Comparison of ENCODE assay signal across 8 mouse cellular contexts in genomic region chr11:115612059-115612409, GRCm38 (mm10). TPM values are rescaled to one million over a fixed set of nuclear protein-coding genes. Genes with fewer than 3 reads are reported as not detected.
A peak's percentile ranks its signal among the peaks of the same experiment; 100 is the strongest.
DNase-seq lines count a peak whose midpoint lies in the region; ATAC-seq and TF ChIP-seq lines count a peak whose summit lies in the region.

No protein-coding gene starts in this region.

- H3K36me3 ChIP-seq in limb, embryonic 14.5 days (ENCODE audit: control insufficient read depth, insufficient read depth, low read length) = peaks cover 47% of the 10 kb centered on the region
- H3K36me3 ChIP-seq in midbrain, embryonic 15.5 days (replicated peaks) = peaks cover 22% of the 10 kb centered on the region; the same call in 1 of the 2 replicates
- peaks cover 10% of the 10 kb centered on the region; the same call in 1 of the 2 replicates for H3K36me3 ChIP-seq in stomach, postnatal 0 days (ENCODE audit: control insufficient read depth, insufficient read depth, low read length)

- ATAC-seq in limb, embryonic 14.5 days (ENCODE audit: low FRiP score, low read depth) = peak; percentile 21
- no peak; the same call in 1 of the 2 replicates for ATAC-seq in midbrain, embryonic 15.5 days (replicated peaks)
- ATAC-seq in stomach, postnatal 0 days (ENCODE audit: low FRiP score, low TSS enrichment) = peak; percentile 36

- H3K4me1 ChIP-seq in limb, embryonic 14.5 days (ENCODE audit: control insufficient read depth, insufficient read depth, low read length) = peaks cover 8% of the 10 kb centered on the region; the same call in 1 of the 2 replicates
- H3K4me1 ChIP-seq in midbrain, embryonic 15.5 days = peaks cover 17% of the 10 kb centered on the region
- peaks cover 5% of the 10 kb centered on the region; the same call in 1 of the 2 replicates for H3K4me1 ChIP-seq in stomach, postnatal 0 days (replicated peaks; ENCODE audit: control insufficient read depth, insufficient read depth)

- H3K27ac ChIP-seq in limb, embryonic 14.5 days (replicated peaks; ENCODE audit: low read depth, low read length) = peak overlapping the region; percentile 80; the same call in 1 of the 2 replicates
- H3K27ac ChIP-seq in midbrain, embryonic 15.5 days = peak overlapping the region; percentile 76
- H3K27ac ChIP-seq in stomach, postnatal 0 days (replicated peaks) = peak overlapping the region; percentile 97

- TF ChIP-seq EP300 in stomach, postnatal 0 days (optimal IDR thresholded peaks at IDR 0.05) = no peak

- no peaks in the 10 kb centered on the region for H3K9me3 ChIP-seq in limb, embryonic 14.5 days (ENCODE audit: control insufficient read depth, low read length)
- no peaks in the 10 kb centered on the region for H3K9me3 ChIP-seq in midbrain, embryonic 15.5 days
- H3K9me3 ChIP-seq in stomach, postnatal 0 days (ENCODE audit: control insufficient read depth, low read length) = no peaks in the 10 kb centered on the region

- H3K27me3 ChIP-seq in limb, embryonic 14.5 days (ENCODE audit: control insufficient read depth, insufficient read depth, low read length) = no peaks in the 10 kb centered on the region
- H3K27me3 ChIP-seq in midbrain, embryonic 15.5 days (replicated peaks) = peaks cover 20% of the 10 kb centered on the region; the same call in 1 of the 2 replicates
- H3K27me3 ChIP-seq in stomach, postnatal 0 days (ENCODE audit: control insufficient read depth, insufficient read depth, low read length) = no peaks in the 10 kb centered on the region

- peak overlapping the region; percentile 59 for H3K9ac ChIP-seq in limb, embryonic 14.5 days (ENCODE audit: low read depth, low read length, severe bottlenecking)
- peak overlapping the region; percentile 59 for H3K9ac ChIP-seq in midbrain, embryonic 15.5 days
- H3K9ac ChIP-seq in stomach, postnatal 0 days (ENCODE audit: low read length) = peak overlapping the region; percentile 86

- TF ChIP-seq POLR2A in limb, embryonic 14.5 days (IDR thresholded peaks at IDR 0.05; ENCODE audit: borderline replicate concordance, extremely low read depth, insufficient read depth, insufficient read length) = no peak

- H3K4me2 ChIP-seq in limb, embryonic 14.5 days (replicated peaks; ENCODE audit: low read depth, low read length, severe bottlenecking) = peak overlapping the region; percentile 65
- peak overlapping the region; percentile 97 for H3K4me2 ChIP-seq in midbrain, embryonic 15.5 days
- peak overlapping the region; percentile 85 for H3K4me2 ChIP-seq in stomach, postnatal 0 days (replicated peaks; ENCODE audit: low read depth)

- peak; percentile 42 for DNase-seq in embryo, embryonic 10 days (ENCODE audit: low spot score)
- DNase-seq in embryo, embryonic 9.5 days (ENCODE audit: extremely low spot score) = no peak
- DNase-seq in cerebellum, postnatal 4 days (ENCODE audit: low spot score in 2 of 2) = peak; percentile 53 to 68
- DNase-seq in heart, adult 11 months = peak; percentile 98
- DNase-seq in kidney, adult 18-20 months = peak; percentile 89
- DNase-seq in limb, embryonic 14.5 days (ENCODE audit: low spot score) = peak; percentile 66
- DNase-seq in stomach, postnatal 0 days (ENCODE audit: low spot score) = peak; percentile 86

- 2% methylated on average over 13 of the region's 13 CpGs for WGBS in limb, embryonic 14.5 days
- under 1% methylated on average over 13 of the region's 13 CpGs for WGBS in midbrain, embryonic 15.5 days
- WGBS in stomach, postnatal 0 days = under 1% methylated on average over 13 of the region's 13 CpGs

- peak overlapping the region; percentile 55 for H3K4me3 ChIP-seq in limb, embryonic 14.5 days (replicated peaks; ENCODE audit: low read length)
- peak overlapping the region; percentile 76 for H3K4me3 ChIP-seq in midbrain, embryonic 15.5 days
- peak overlapping the region; percentile 63 for H3K4me3 ChIP-seq in stomach, postnatal 0 days (ENCODE audit: low read depth, low read length)

- peak; percentile 32 for TF ChIP-seq CTCF in stomach, postnatal 0 days (IDR thresholded peaks at IDR 0.05; ENCODE audit: low read depth)

RNA-seq across cellular contexts. Expression of gene Mif4gd, which starts 0.7 kb away (rescaled TPM):
- 34.2 and 36.1 TPM in 2 replicates for polyA plus RNA-seq in limb, embryonic 14.5 days (2012; rRNA removed)
- 23.1 and 23.5 TPM in 2 replicates for polyA plus RNA-seq in limb, embryonic 14.5 days (2014; fragmentation: Nextera tagmentation; extraction: Ambion mirVana)
- 11.2 and 12.9 TPM in 2 replicates for polyA plus RNA-seq in midbrain, embryonic 15.5 days (2015; fragmentation: Nextera tagmentation; extraction: Ambion mirVana)
- polyA plus RNA-seq in stomach, postnatal 0 days (2015; fragmentation: Nextera tagmentation; extraction: Ambion mirVana) = 48.9 and 52.3 TPM in 2 replicates

RNA-seq across cellular contexts. Expression of gene Gga3, which starts 8.2 kb away (rescaled TPM):
- polyA plus RNA-seq in limb, embryonic 14.5 days (2012; rRNA removed) = 39.5 and 48.2 TPM in 2 replicates
- 17.7 and 19.1 TPM in 2 replicates for polyA plus RNA-seq in limb, embryonic 14.5 days (2014; fragmentation: Nextera tagmentation; extraction: Ambion mirVana)
- 37.5 and 38.1 TPM in 2 replicates for polyA plus RNA-seq in midbrain, embryonic 15.5 days (2015; fragmentation: Nextera tagmentation; extraction: Ambion mirVana)
- polyA plus RNA-seq in stomach, postnatal 0 days (2015; fragmentation: Nextera tagmentation; extraction: Ambion mirVana) = 5.2 TPM in 2 replicates

RNA-seq across cellular contexts. Expression of gene Mrps7, which starts 8.3 kb away (rescaled TPM):
- polyA plus RNA-seq in limb, embryonic 14.5 days (2012; rRNA removed) = 40.2 and 47.4 TPM in 2 replicates
- 86.6 and 89.0 TPM in 2 replicates for polyA plus RNA-seq in limb, embryonic 14.5 days (2014; fragmentation: Nextera tagmentation; extraction: Ambion mirVana)
- polyA plus RNA-seq in midbrain, embryonic 15.5 days (2015; fragmentation: Nextera tagmentation; extraction: Ambion mirVana) = 70.0 and 74.3 TPM in 2 replicates
- 52.6 and 58.4 TPM in 2 replicates for polyA plus RNA-seq in stomach, postnatal 0 days (2015; fragmentation: Nextera tagmentation; extraction: Ambion mirVana)

RNA-seq across cellular contexts. Expression of gene Slc25a19, which starts 16.1 kb away (rescaled TPM):
- 30.7 and 36.3 TPM in 2 replicates for polyA plus RNA-seq in limb, embryonic 14.5 days (2012; rRNA removed)
- 20.9 and 26.9 TPM in 2 replicates for polyA plus RNA-seq in limb, embryonic 14.5 days (2014; fragmentation: Nextera tagmentation; extraction: Ambion mirVana)
- polyA plus RNA-seq in midbrain, embryonic 15.5 days (2015; fragmentation: Nextera tagmentation; extraction: Ambion mirVana) = 43.5 and 44.5 TPM in 2 replicates
- 12.5 and 14.0 TPM in 2 replicates for polyA plus RNA-seq in stomach, postnatal 0 days (2015; fragmentation: Nextera tagmentation; extraction: Ambion mirVana)

RNA-seq across cellular contexts. Expression of gene Nup85, which starts 47.8 kb away (rescaled TPM):
- 184 and 187 TPM in 2 replicates for polyA plus RNA-seq in limb, embryonic 14.5 days (2012; rRNA removed)
- polyA plus RNA-seq in limb, embryonic 14.5 days (2014; fragmentation: Nextera tagmentation; extraction: Ambion mirVana) = 144 and 148 TPM in 2 replicates
- polyA plus RNA-seq in midbrain, embryonic 15.5 days (2015; fragmentation: Nextera tagmentation; extraction: Ambion mirVana) = 106 and 118 TPM in 2 replicates
- 44.6 and 47.2 TPM in 2 replicates for polyA plus RNA-seq in stomach, postnatal 0 days (2015; fragmentation: Nextera tagmentation; extraction: Ambion mirVana)
